Mouse (Mus musculus) telencephalon, adult 2 months (tissue): ENCODE results near the gene Trio.

Experiments
- DNase-seq: peaks from one replicate; pipeline ENCODE4 v3.0.0-alpha.2; 2011; ENCODE audit warnings: low read depth, low spot score

Trio gene

DNA sequence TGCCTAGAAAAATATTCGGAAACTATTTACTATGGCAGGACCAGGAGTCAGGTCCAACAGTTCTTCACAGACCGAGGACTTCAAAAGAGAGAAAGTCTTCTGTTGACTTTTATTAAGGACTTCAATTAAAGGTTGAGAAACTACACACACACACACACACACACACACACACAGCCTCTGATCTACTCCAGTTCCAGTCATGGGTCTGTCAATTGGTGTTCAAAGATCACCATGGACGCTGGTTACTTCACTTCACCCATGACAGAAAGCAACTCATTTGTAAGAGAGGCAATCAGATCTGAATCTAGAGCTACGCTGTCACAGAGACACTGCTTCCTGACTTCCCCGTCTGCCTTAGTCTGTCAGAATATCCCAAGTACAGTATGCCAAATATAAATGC is 33.1 kb downstream of the Trio start:
- no peak for DNase-seq

DNA sequence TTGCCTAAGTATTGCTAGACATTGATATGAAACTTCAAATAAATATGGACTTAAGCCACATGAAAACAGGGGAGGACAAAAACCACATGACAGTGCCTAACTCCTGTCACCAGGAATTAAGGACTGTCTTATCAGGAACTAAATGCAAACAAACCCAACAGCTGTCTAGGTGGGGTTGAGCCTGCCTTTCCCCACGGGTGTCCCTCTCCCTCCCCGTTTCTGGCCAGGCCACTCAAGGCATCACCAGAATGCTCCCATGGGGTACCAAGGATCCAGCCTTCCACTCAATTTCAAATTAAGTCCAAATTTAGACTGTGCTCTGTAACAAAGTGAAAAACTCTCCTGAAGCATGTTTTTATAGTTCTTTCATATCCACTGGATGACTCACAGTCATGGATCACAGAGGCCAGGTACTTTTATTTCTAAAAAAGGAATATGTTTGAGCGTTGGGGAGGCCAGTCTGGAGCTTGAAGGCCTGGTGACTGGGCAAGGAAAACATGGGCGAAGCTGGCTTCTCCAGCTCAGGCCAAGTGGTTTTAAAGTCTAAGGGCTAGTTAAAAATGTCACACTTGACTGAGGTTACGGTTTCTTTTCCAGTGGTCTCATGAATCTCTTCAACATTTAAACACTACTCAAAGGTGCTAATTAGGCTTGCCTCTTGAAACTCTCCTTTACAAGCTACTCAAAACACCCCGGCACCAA is 33.6 kb downstream of the Trio start:
- DNase-seq, result no peak

DNA sequence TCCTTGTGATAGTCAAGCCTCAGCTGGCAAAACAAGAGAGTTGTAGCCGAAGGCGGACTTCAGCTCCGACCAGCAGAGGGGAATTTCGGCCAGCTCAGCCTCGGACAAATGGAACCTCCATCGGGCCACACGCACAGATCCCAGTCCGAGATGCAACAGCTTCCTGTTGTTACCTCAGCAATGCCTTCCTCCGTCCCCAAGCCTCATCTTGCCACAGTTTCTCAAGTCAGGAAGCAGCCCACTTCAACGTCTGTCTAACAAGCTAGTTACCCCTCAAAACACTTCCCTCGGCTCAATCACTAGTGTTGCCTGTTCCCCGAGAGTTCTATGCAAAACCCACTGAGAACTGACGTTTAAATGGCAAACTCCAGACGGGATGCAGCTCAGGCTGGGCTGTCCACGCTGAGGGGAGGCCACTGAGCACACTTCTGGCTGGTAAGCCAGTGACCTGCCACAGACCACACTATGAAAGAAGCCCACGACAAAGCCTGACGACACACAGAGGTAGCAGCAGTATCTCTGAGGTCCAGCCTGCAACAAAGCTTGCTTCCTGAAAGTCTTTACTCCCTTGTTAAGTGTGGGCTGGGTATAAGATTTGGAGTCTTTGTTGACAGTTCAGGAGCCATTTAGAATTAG is 34.5 kb downstream of the Trio start:
- no peak for DNase-seq

DNA sequence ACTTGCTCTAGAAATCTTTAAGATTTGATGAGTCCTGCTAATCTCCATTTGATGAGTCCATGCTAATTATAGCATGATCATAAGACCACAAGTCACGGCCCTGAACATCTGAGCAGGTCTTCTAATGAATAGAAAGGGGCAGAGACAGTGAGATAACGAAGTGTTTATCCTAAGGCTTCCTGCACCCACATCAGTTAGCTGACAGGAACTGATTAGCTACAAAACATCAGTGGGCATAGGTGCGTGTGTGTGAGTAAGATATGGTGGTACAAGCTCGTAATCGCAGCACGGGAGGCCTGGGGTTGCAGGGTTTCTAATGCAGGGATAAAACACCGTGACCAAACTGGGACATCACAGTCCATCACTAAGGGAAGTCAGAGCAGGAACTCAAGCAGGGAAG is 37.7 kb downstream of the Trio start:
- DNase-seq, result no peak

DNA sequence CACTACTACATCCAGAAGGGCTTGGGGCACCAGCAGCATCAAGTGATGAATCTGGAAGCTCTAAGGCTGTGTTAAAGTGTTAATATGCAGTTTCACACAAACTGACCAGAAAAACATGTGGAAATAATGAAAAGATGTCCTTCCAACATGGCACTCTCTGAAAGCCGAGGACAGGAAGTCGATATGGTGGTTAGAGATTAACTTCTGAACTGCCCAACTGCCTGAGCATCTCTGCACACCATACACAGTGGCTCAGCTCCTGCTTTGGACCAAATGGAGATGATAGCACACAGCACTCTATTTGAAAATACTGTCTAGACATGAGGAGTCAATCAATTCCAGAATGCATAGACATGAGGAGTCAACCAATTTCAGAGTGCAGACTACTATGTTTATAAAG is 40.8 kb downstream of the Trio start:
- no peak for DNase-seq

DNA sequence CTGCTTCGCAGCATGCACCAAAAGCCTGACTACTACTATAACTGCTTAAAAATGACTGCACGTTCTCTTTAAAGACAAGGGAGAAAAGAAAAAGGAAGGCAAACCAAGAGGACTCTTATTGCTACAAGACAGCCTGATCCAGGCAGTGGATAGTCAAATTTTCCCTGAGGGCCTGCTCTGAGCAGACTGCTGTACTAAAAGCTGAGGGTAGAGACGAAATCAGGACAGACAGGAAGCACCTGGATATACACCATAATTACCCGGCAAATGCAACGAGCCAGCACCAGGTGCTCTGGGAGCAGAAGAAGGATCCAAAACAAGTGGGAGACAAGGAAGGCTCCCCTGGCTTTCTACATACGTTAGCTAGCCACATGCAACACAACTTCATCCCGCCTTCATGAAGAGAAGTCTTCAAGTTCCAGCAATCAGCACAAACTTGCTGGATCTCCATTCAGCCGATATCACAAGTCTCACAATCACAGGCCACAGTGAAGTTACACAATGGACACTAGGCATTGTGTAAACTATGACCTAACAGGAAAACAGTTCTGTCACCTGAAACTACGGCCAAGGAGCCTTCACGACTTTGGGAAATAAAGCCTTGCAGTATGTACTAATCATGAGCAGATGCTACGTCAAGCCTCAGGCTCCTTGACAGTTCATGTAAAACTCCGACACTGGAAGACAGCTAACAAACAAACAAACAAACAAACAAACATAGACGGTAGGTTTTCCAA is 43.7 kb downstream of the Trio start:
- DNase-seq, result no peak

DNA sequence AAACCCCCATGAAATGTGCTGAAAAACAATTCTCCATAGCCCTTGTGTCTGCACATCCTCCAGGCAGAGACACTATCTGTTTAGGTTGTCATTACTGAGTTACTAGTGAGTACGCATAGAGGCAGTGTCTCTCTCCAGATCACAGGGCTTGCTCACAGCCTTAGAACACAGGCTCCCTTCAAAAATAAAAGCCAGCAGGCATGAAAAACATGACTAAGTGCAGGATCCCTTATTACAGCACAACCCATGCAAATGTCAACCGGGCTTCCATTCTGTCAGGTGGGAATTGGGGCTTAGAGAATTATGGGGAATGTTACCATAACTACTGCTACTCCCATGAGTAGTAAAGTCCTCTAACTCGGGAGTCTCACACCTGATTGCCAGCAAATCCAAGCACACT is 44.4 kb downstream of the Trio start:
- DNase-seq, result no peak

DNA sequence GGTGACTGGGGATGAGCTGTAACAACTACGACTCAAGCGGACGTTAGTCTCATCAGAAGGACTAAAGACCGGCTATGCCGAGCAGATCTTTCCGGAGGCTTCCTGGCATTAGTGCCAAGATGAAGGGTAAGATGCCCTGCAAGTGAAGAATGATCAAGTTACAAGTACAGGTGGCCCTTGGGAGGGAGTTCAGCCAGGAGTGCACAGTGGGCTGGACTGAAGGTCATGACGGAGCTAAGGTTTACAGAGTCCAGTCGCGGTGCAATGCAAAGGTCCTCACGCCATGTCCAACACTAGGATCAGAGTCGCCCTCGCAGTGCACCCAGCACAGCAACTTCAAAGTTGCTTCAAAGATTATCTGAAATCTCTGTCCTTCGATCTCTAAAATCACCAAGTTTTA is 45.2 kb downstream of the Trio start:
- no peak for DNase-seq

DNA sequence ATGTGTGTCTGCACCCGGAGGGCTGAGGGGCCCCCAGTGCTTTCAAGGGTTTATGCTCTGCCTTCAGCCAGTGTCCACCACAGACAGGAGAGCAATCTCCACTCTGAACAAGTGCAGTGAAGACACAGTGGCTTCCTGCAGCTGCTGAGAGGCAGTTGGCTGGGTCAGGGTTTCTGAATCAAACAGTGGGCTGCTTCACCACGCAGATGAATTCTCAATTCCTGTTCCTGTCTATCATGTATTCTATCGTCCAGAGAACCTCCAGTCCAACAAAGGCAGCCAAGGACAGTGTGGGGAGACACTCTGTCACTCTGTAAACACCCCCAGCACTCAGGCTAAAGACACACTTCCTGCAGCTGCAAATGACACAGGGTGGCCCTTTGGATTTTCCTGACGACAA is 48.7 kb downstream of the Trio start:
- DNase-seq, result no peak

DNA sequence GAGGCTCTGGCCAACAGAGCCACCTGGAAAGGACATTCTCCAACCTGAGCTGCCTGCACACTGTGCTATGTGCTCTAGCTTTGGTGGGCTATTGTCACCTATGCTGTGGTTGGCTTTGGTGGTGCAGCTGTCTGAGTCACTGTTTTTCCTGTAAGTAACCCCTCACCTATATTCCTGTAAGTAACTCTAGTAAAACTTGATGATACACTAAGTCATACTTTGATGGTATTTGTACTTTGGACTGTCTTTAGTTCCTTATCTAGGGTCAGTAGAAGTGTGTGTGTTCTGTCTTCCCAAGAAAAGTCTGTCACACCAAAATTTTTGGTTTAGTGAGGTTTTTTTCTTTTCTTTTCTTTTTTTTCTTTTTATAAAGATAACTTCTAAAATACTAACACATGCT is 49.3 kb downstream of the Trio start:
- no peak for DNase-seq

DNA sequence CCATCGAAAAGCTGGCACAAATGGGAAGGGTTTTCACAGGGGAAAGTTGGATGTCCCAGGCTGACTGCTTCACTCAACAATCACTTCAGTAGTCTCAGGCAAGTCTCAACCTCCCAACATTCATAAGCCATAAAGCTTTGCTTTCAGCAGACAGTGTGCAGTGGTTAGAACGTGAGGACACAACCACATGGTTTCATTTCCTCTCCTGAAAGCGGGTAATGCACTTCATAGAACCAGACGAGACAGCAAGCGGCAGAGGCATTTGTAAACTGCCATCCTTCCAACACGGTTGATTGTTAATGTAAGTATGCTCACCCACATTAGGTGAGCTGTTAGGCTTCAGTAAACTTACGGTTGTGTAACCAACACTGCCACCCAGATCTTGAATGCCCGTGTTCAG is 51.0 kb downstream of the Trio start:
- no peak for DNase-seq

DNA sequence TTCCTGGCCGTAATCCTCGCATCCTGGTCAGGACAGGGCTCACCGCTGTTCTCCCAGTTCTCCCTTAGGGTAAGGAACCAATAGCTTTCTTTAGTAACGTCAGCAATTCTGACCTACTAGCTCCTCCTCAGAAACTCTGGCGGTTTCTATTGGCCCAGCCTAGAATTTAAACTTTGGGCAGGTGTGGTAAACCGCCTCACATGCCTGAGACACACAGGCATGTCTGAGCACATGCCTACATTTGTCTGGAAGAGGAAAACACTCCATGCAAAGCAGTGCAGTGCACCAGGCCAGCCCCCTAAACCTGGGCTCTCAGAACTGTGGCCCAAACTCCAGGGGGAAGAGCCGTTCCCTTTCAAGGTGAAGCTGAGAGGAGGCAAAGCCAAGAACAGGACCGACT is 57.5 kb downstream of the Trio start:
- no peak for DNase-seq

DNA sequence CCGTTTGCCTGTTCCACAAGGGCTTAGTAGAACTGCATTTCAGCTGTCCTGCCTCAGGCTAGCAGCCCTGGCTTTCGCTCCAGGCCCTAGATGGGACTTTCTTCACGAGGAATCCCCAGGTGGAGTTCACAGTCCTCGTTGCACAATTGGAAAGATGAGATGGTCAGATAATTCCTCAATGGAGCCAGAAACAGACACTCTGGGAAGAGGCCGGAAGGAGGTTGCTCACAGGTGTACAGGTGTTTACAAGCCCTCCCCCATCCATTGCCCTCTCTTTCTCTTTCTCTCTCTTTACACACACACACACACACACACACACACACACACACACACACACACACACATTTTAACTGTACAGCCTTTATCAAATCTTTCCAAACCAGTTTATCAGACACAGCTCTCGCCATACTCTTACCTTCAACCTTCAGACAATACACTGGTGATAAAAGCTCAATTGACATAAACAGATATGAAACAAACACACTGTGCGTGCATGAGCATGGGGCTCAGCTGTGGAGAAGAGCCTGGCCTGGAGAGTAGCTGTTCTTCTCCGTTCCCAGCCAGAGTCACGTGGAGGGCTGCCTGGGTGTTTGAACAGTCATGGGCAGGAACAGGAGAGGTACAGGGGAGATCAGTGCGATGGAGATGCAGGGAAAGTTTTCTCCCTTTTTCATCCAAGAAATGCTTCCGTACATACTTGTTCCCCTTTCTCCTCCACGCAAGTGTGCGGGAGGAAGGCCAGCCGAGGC is 58.3 kb downstream of the Trio start:
- no peak for DNase-seq

DNA sequence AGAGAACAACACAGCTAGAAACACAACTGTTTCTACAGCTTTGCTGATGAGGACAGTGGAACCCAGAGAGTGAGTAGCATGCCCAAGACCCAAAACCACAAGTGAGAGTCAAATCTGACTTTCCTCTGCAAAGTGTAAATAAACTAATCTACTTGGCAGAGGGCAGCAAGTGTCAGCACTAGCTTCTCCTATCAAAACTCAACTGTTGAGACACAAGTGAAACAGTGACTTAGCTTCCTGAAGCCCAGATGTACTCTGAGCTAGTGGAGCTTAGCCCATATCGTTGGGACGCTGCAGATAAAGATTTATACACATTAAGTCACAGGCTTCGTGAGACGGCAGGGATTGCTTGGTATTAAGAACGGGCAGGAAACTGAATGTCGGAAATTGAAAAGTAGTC is 60.8 kb downstream of the Trio start:
- no peak for DNase-seq

DNA sequence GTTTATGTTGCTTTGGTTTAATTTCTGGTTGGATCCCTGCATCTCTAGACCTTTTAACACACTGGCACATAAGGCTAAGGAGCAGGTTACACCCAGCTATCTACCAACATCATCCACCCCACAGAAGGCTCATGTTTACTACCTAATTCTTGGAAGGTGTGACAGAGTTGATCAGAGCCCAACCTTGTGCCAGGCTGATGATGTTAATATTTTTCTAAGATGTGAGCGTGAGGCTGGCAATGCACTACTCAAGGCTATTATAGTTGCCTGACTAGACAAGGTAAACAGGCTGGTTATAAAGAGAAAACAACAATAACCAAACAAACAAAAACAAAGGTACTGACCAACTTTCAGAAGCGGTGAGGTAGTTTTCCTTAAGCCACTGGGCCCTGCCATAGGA is 62.1 kb downstream of the Trio start:
- no peak for DNase-seq

DNA sequence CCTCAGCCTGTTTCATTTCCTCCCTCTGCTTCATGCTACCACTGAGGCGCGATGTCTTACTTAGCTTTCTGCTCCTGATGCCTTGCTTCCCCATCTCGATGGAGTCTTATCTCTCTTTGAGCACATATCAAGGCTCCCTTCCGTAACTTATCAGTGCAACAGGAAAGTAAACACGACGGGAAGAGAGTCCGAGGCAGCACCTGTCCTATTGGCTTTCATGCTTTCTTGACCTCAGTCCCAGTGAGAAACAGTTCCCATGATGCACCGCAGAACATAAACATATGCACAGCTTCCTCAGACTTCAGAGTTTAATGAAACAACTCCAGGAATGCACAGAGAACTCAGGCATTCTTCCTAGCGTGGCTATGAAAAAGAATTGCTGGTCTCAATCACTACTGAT is 65.0 kb downstream of the Trio start:
- DNase-seq, result no peak

DNA sequence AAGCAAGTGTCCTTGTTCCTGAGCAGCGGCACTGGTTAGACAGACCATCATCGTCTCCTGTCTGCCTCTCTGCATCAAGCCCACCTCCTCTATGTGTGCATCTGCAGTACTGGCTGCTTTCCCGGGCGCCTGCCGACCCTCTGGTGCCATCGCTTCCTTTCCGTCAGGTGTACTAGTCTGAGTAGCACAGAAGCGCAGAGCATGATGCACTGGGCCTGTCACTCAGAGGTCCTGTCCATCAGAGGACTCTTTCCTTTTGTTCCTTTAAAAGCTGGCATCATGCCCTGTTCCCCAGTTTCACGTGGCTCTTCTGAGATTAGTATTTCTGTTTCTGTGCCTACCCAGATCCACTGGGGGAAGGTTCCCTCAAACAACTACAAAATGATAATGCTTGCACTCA is 67.8 kb downstream of the Trio start:
- DNase-seq, result no peak

DNA sequence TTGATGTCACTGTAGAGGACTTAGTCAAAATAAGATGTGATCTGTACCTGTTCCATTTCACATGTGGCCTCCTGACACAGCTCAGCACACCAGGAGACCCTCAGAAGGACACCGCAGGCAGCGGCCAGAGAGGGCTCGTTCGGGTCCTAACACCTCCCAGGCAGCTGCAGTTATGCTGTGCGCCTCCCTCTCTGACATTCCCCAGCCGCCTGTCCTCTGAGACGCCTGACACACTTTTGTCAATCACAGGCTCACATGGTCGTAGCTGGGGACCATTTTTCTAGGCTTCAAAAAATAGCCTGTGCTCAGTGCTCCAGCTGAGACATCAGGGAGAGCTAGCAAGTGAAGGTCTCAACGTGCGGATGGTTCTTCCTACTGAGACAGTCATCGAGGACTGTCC is 70.0 kb downstream of the Trio start:
- no peak for DNase-seq

DNA sequence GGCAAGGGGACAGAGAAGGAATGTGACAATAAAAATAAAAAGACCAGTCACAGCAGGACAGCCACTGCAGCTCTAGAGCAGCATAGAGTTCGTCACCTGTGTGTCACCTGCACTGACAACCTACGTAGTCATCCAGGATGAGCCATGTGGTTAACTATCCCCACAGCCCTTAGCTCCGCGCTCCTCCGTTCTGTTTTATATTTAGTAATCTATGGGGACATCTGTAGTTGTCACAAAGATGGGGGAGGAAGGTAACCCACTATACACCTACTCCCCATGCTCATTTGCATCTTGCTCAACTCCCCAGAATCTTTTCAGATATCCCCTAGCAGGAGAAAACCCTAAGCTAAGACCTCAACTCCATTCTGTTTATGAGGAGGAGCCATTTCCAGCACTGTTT is 71.3 kb downstream of the Trio start:
- no peak for DNase-seq

DNA sequence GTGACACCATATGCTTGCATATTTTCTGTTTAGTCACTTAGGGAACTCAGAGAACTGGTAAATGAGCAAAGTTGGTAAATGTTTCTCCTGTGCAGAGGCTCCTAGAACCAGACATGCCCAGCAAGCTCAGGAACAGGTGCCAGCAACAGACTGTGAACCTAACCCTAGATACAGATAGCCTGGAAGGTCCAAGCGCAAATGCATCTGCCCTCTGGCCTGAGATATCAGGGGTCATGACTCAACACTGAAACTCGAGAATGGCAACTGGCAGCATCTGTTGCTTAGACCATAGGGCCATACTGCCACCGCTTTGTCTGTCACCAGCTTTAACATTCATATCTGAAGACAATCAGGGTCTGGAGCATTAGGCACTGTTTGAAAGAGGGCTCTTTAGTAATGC is 72.1 kb downstream of the Trio start:
- no peak for DNase-seq

DNA sequence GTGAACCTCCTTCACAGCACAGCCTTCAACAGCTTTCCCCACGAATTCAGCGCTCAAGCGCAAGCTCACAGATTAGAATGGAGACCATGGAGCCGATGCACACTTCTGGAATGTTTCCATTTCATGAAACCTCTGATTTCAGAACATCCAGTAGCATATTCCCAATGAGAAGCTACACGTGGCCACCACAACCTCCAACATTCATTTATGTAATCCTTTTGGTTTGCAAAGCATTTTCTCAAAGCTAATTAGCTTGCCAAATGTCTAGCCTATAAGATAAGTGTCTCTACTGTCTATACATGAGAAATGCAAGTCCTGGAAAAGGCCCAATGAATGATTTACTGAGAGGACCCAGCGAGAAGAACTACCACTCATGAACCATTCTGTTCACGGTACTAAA is 74.5 kb downstream of the Trio start:
- DNase-seq, result peak; percentile 50

DNA sequence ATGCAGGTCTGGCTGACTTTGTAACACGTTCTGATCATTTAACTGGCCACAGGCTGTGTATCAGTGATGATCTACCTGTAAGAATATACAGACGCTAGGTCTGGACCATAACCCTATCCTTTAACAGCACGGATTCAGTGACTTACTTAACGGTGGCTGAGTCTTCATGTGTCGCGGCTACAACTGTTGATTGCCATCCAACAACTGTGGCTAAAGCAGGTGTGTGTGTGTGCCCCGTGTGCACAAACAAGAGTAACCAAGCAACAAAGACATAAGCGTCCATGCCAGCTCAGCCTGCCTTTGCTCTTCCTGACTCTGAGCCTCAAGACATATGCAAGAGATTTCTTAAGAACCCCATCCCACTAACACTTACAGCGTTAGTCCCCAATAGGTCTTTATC is 76.5 kb downstream of the Trio start:
- no peak for DNase-seq
